Mouse (Mus musculus): ENCODE results near the gene Gcdh. TPM values are rescaled to one million over a fixed set of nuclear protein-coding genes. Genes with fewer than 3 reads are reported as not detected.

Gcdh gene
- total RNA-seq, 2 experiments from 2014 or later, result 63.1 to 68.2 TPM

GRCm38 (mm10) chr8:84839875-84840247, 53.9 kb downstream of the Gcdh start:
- DNase-seq (ENCODE audit: low spot score), result no peak
- intact Hi-C loops (cut with DNase I), result no loop called here

GRCm38 (mm10) chr8:84839411-84839810, 54.3 kb downstream of the Gcdh start:
- DNase-seq (ENCODE audit: low spot score), result no peak
- intact Hi-C loops (cut with DNase I), result no loop called here

- intact Hi-C loops (cut with DNase I), result no loop called here
These were observed 55.2 kb downstream of the Gcdh start for GRCm38 (mm10) chr8:84838513-84838912.

GRCm38 (mm10) chr8:84837912-84838470, 55.7 kb downstream of the Gcdh start:
- DNase-seq (ENCODE audit: low spot score), result no peak
- intact Hi-C loops (cut with DNase I), result no loop called here

More at GRCm38 (mm10) chr8:84838513-84838912, 55.2 kb downstream of the Gcdh start:
- no peak for DNase-seq (ENCODE audit: low spot score)

- no peak for DNase-seq (ENCODE audit: low spot score)
- intact Hi-C loops (cut with DNase I), result no loop called here
These were observed 56.4 kb downstream of the Gcdh start for GRCm38 (mm10) chr8:84837149-84837911.

Small RNA genes lying within 50 kb of the gene (microRNA-seq; reads per million reads assigned to microRNA genes)
- gene Gm24197 (not detected), gene Mir7069 (1.7 reads per million)

Other genes with a start within 250 kb of the Gcdh start
- 10 to 100 TPM; 14.3 to 18.3 TPM for gene Ier2, start 231.1 kb downstream of the Gcdh start, total RNA-seq (2021)
- 10 to 100 TPM; 32.6 to 37.6 TPM for gene Trmt1, start 207.6 kb downstream of the Gcdh start, total RNA-seq (2021)
- 10 to 100 TPM; 32.0 to 32.6 TPM for gene Nacc1, start 206.1 kb downstream of the Gcdh start, total RNA-seq (2021)
- gene Lyl1, start 192.5 kb downstream of the Gcdh start, total RNA-seq (2021), result 1 to 10 TPM; 4.2 to 4.5 TPM
- gene G430095P16Rik, start 170.9 kb downstream of the Gcdh start, total RNA-seq (2021), result under 1 TPM in 1 of 2 experiments, not detected in 1; 0.39 TPM
- 100 to 1,000 TPM; 287 to 311 TPM for gene Nfix, start 93.6 kb downstream of the Gcdh start, total RNA-seq (2021)
- gene Dand5, start 71.1 kb downstream of the Gcdh start, total RNA-seq (2021), result 10 to 100 TPM in 1 of 2 experiments, 1 to 10 TPM in 1; 9.6 to 10.3 TPM
- gene Gadd45gip1, start 62.4 kb downstream of the Gcdh start, total RNA-seq (2021), result 10 to 100 TPM; 28.9 to 30.0 TPM
- 10 to 100 TPM; 80.8 to 81.1 TPM for gene Rad23a, start 53.3 kb downstream of the Gcdh start, total RNA-seq (2021)
- 100 to 1,000 TPM; 365 to 441 TPM for gene Calr, start 47.0 kb downstream of the Gcdh start, total RNA-seq (2021)
- gene Farsa, start 36.9 kb downstream of the Gcdh start, total RNA-seq (2021), result 10 to 100 TPM; 24.7 to 25.5 TPM
- gene Syce2, start 21.8 kb downstream of the Gcdh start, total RNA-seq (2021), result 1 to 10 TPM; 2.3 to 3.0 TPM
- gene Klf1, start 8.0 kb upstream of the Gcdh start, total RNA-seq (2021), result not detected
- 1 to 10 TPM; 7.7 to 7.9 TPM for gene Dnase2a, start 14.6 kb upstream of the Gcdh start, total RNA-seq (2021)
- under 1 TPM; 0.08 to 0.14 TPM for gene Mast1, start 43.4 kb upstream of the Gcdh start, total RNA-seq (2021)
- not detected for gene Rtbdn, start 53.1 kb upstream of the Gcdh start, total RNA-seq (2021)
- not detected for gene Gm49661, start 75.5 kb upstream of the Gcdh start, total RNA-seq (2021)
- 100 to 1,000 TPM; 650 to 659 TPM for gene Prdx2, start 75.7 kb upstream of the Gcdh start, total RNA-seq (2021)
- 10 to 100 TPM; 45.2 to 48.2 TPM for gene Rnaseh2a, start 75.8 kb upstream of the Gcdh start, total RNA-seq (2021)
- 10 to 100 TPM; 13.8 to 17.2 TPM for gene Junb, start 84.8 kb upstream of the Gcdh start, total RNA-seq (2021)
- 1 to 10 TPM; 2.0 to 2.1 TPM for gene Hook2, start 96.7 kb upstream of the Gcdh start, total RNA-seq (2021)
- gene Best2, start 120.6 kb upstream of the Gcdh start, total RNA-seq (2021), result not detected
- 10 to 100 TPM; 65.0 to 67.4 TPM for gene Asna1, start 131.4 kb upstream of the Gcdh start, total RNA-seq (2021)
- gene Trir, start 132.9 kb upstream of the Gcdh start, total RNA-seq (2021), result 10 to 100 TPM; 82.7 to 88.7 TPM
- 10 to 100 TPM; 28.0 to 28.7 TPM for gene Tnpo2, start 143.0 kb upstream of the Gcdh start, total RNA-seq (2021)
- 1 to 10 TPM; 3.5 to 4.6 TPM for gene Fbxw9, start 166.1 kb upstream of the Gcdh start, total RNA-seq (2021)
- not detected for gene Gm5741, start 174.1 kb upstream of the Gcdh start, total RNA-seq (2021)
- 10 to 100 TPM; 26.4 to 26.5 TPM for gene Dhps, start 177.8 kb upstream of the Gcdh start, total RNA-seq (2021)
- 10 to 100 TPM; 39.4 to 43.1 TPM for gene Wdr83os, start 186.8 kb upstream of the Gcdh start, total RNA-seq (2021)
- 10 to 100 TPM; 31.8 to 35.3 TPM for gene Wdr83, start 187.4 kb upstream of the Gcdh start, total RNA-seq (2021)
- 10 to 100 TPM; 24.7 to 26.5 TPM for gene Man2b1, start 189.3 kb upstream of the Gcdh start, total RNA-seq (2021)
- gene Zfp791, start 229.2 kb upstream of the Gcdh start, total RNA-seq (2021), result 1 to 10 TPM; 2.1 to 2.6 TPM